Mouse (Mus musculus) heart, adult 11 months (tissue): ENCODE data around the gene Ctcf.

Experiments
- DNase-seq: peaks from one replicate; pipeline ENCODE4 v3.0.0; 2022

Ctcf gene

GRCm38 (mm10) chr8:105702001-105702401 lies 65.6 kb downstream of the Ctcf start:
- peak; percentile 95 for DNase-seq

GRCm38 (mm10) chr8:105702731-105703415 lies 66.5 kb downstream of the Ctcf start:
- peak; percentile 94 for DNase-seq

GRCm38 (mm10) chr8:105704146-105704812 lies 67.9 kb downstream of the Ctcf start:
- DNase-seq, result peak; percentile 92

- peak; percentile 88 for DNase-seq
Measured at GRCm38 (mm10) chr8:105704955-105705354, 68.6 kb downstream of the Ctcf start.

- DNase-seq, result peak; percentile 86
Measured at GRCm38 (mm10) chr8:105706426-105706825, 70.1 kb downstream of the Ctcf start.

- DNase-seq, result peak; percentile 99
Measured at GRCm38 (mm10) chr8:105707498-105708403, 71.4 kb downstream of the Ctcf start, which contains the start of the genes 4933405L10Rik and Enkd1. 4933405L10Rik (plus strand) TSS chr8:105707655. Enkd1 (minus strand) TSS chr8:105708210.

- DNase-seq, result peak; percentile 88
Measured at GRCm38 (mm10) chr8:105708675-105709074, 72.3 kb downstream of the Ctcf start.

- peak; percentile 89 for DNase-seq
Measured at GRCm38 (mm10) chr8:105709317-105709716, 72.9 kb downstream of the Ctcf start.

- DNase-seq, result peak; percentile 65
Measured at GRCm38 (mm10) chr8:105712286-105712685, 75.9 kb downstream of the Ctcf start.

- DNase-seq, result peak; percentile 96
Measured at GRCm38 (mm10) chr8:105714139-105714538, 77.8 kb downstream of the Ctcf start.

GRCm38 (mm10) chr8:105715042-105715441 lies 78.7 kb downstream of the Ctcf start:
- DNase-seq, result peak; percentile 92

- peak; percentile 85 for DNase-seq
Measured at GRCm38 (mm10) chr8:105716302-105716945, 80.1 kb downstream of the Ctcf start.

- DNase-seq, result peak; percentile 76
Measured at GRCm38 (mm10) chr8:105719637-105720036, 83.3 kb downstream of the Ctcf start.

GRCm38 (mm10) chr8:105722861-105723260 lies 86.5 kb downstream of the Ctcf start:
- DNase-seq, result peak; percentile 77

- no peak for DNase-seq
Measured at GRCm38 (mm10) chr8:105725726-105726125, 89.4 kb downstream of the Ctcf start.

- peak; percentile 99 for DNase-seq
Measured at GRCm38 (mm10) chr8:105727397-105728124, 91.2 kb downstream of the Ctcf start.

GRCm38 (mm10) chr8:105732186-105732585 lies 95.8 kb downstream of the Ctcf start:
- DNase-seq, result no peak
